8 mouse cellular contexts compared by ENCODE assay signal in genomic region chr10:52233301-52233968, GRCm38 (mm10). TPM values are rescaled to one million over a fixed set of nuclear protein-coding genes. Genes with fewer than 3 reads are reported as not detected.
A peak's percentile ranks its signal among the peaks of the same experiment; 100 is the strongest.
DNase-seq lines count a peak whose midpoint lies in the region; ATAC-seq and TF ChIP-seq lines count a peak whose summit lies in the region.

Gene Dcbld1, plus strand, starts transcription at chr10:52233619.

- WGBS in forebrain, embryonic 16.5 days = 1% methylated on average over 47 of the region's 60 CpGs
- under 1% methylated on average over 57 of the region's 60 CpGs for WGBS in lung, embryonic 14.5 days
- under 1% methylated on average over 54 of the region's 60 CpGs for WGBS in thymus, adult 2 months

- no peaks in the 10 kb centered on the region for H3K36me3 ChIP-seq in ES-Bruce4 (ENCODE audit: control insufficient read depth, insufficient read depth, low read length, poor library complexity, severe bottlenecking)
- H3K36me3 ChIP-seq in forebrain, embryonic 16.5 days (ENCODE audit: control insufficient read depth, insufficient read depth) = no peaks in the 10 kb centered on the region
- no peaks in the 10 kb centered on the region for H3K36me3 ChIP-seq in lung, embryonic 14.5 days (ENCODE audit: insufficient read depth)
- no peaks in the 10 kb centered on the region for H3K36me3 ChIP-seq in thymus, adult 2 months (ENCODE audit: control insufficient read depth, insufficient read depth, low read length)

- no peak for TF ChIP-seq CTCF in ES-Bruce4 (IDR thresholded peaks at IDR 0.05; ENCODE audit: low read depth, low read length)
- TF ChIP-seq CTCF in lung, embryonic 14.5 days (IDR thresholded peaks at IDR 0.05; ENCODE audit: low read depth) = no peak
- no peak for TF ChIP-seq CTCF in thymus, adult 2 months (IDR thresholded peaks at IDR 0.05; ENCODE audit: borderline replicate concordance, control insufficient read depth, extremely low read depth, insufficient read depth, low read length, poor library complexity)

- peak; percentile 94 for ATAC-seq in forebrain, embryonic 16.5 days
- ATAC-seq in lung, embryonic 14.5 days (ENCODE audit: insufficient read depth) = peak; percentile 97

- no peaks in the 10 kb centered on the region for H3K9me3 ChIP-seq in ES-Bruce4 (replicated peaks; ENCODE audit: control insufficient read depth, insufficient read depth, low read length, poor library complexity, severe bottlenecking)
- H3K9me3 ChIP-seq in forebrain, embryonic 16.5 days (ENCODE audit: control insufficient read depth, low read length) = no peaks in the 10 kb centered on the region
- no peaks in the 10 kb centered on the region for H3K9me3 ChIP-seq in lung, embryonic 14.5 days (ENCODE audit: low read depth, low read length)

- peak within 1 kb of the TSS; percentile 85 for H3K4me3 ChIP-seq in ES-Bruce4 (ENCODE audit: low read depth, low read length)
- peak within 1 kb of the TSS; percentile 96 for H3K4me3 ChIP-seq in forebrain, embryonic 16.5 days (replicated peaks; ENCODE audit: low read length)
- H3K4me3 ChIP-seq in lung, embryonic 14.5 days (ENCODE audit: low read depth, low read length) = peak within 1 kb of the TSS; percentile 78
- peak within 1 kb of the TSS; percentile 48 for H3K4me3 ChIP-seq in thymus, adult 2 months (ENCODE audit: control insufficient read depth, insufficient read depth, low read length)

- no peak for TF ChIP-seq EP300 in ES-Bruce4 (IDR thresholded peaks at IDR 0.05; ENCODE audit: insufficient read depth, low read depth, low read length)

- intact Hi-C loops in heart, postnatal 36 days (cut with DNase I) = loop anchor here (2.0 to 5.0 kb wide), 3 partner anchors 45 to 151 kb away; no protein-coding TSS in a partner anchor

- no peak for TF ChIP-seq POLR2A in ES-Bruce4 (IDR thresholded peaks at IDR 0.05; ENCODE audit: insufficient read depth, low read length)
- no peak for TF ChIP-seq POLR2A in thymus, adult 2 months (IDR thresholded peaks at IDR 0.05; ENCODE audit: control insufficient read depth, extremely low read depth, insufficient read depth, low read length, poor library complexity)

- H3K9ac ChIP-seq in ES-Bruce4 (ENCODE audit: low read depth, poor library complexity, severe bottlenecking) = peak within 1 kb of the TSS; percentile 97
- peak within 1 kb of the TSS; percentile 89 for H3K9ac ChIP-seq in forebrain, embryonic 16.5 days (replicated peaks; ENCODE audit: low read depth, low read length)
- H3K9ac ChIP-seq in lung, embryonic 14.5 days = peak within 1 kb of the TSS; percentile 88

- no peaks in the 10 kb centered on the region for H3K27me3 ChIP-seq in ES-Bruce4 (ENCODE audit: control insufficient read depth, insufficient read depth, low read length, poor library complexity, severe bottlenecking)
- H3K27me3 ChIP-seq in forebrain, embryonic 16.5 days (replicated peaks; ENCODE audit: control insufficient read depth, insufficient read depth, low read length) = no peaks in the 10 kb centered on the region
- no peaks in the 10 kb centered on the region for H3K27me3 ChIP-seq in lung, embryonic 14.5 days (ENCODE audit: insufficient read depth, low read length)
- peaks cover 11% of the 10 kb centered on the region; the same call in 1 of the 2 replicates for H3K27me3 ChIP-seq in thymus, adult 2 months (ENCODE audit: control insufficient read depth, insufficient read depth, low read length)

- H3K27ac ChIP-seq in ES-Bruce4 (ENCODE audit: insufficient read depth, low read length) = no peak within 1 kb of the TSS
- peak within 1 kb of the TSS; percentile 71 for H3K27ac ChIP-seq in forebrain, embryonic 16.5 days (ENCODE audit: low read length)
- peak within 1 kb of the TSS; percentile 83 for H3K27ac ChIP-seq in lung, embryonic 14.5 days (ENCODE audit: low read depth)
- no peak within 1 kb of the TSS for H3K27ac ChIP-seq in thymus, adult 2 months (ENCODE audit: control insufficient read depth, insufficient read depth, low read length)

- no peaks in the 10 kb centered on the region for H3K4me1 ChIP-seq in ES-Bruce4 (ENCODE audit: control insufficient read depth, insufficient read depth, low read length)
- H3K4me1 ChIP-seq in forebrain, embryonic 16.5 days (replicated peaks; ENCODE audit: control insufficient read depth, insufficient read depth, low read length) = peaks cover 13% of the 10 kb centered on the region
- 0 out of 2 replicates have a peak, but pooled peaks cover 6% of the 10 kb centered on the region for H3K4me1 ChIP-seq in lung, embryonic 14.5 days (ENCODE audit: insufficient read depth)
- peaks cover 9% of the 10 kb centered on the region for H3K4me1 ChIP-seq in thymus, adult 2 months (replicated peaks; ENCODE audit: control insufficient read depth, insufficient read depth, low read length)

- peak within 1 kb of the TSS; percentile 82 for H3K4me2 ChIP-seq in forebrain, embryonic 16.5 days (ENCODE audit: low read length)
- peak within 1 kb of the TSS; percentile 81 for H3K4me2 ChIP-seq in lung, embryonic 14.5 days

- peak; percentile 71 for DNase-seq in cerebellum, adult 11 months
- DNase-seq in heart, postnatal 36 days = peak; percentile 63 to 72
- peak; percentile 16 to 51 for DNase-seq in layer of hippocampus, adult 18-20 months (ENCODE audit: low spot score in 2 of 2)
- peak; percentile 85 for DNase-seq in lung, embryonic 14.5 days
- DNase-seq in ovary, adult 18-20 months (ENCODE audit: low spot score) = peak; percentile 21
- DNase-seq in thymus, adult 2 months = peak; percentile 57

RNA-seq across cellular contexts. Expression of gene Dcbld1, which starts in this region (rescaled TPM):
- polyA plus RNA-seq in ES-Bruce4 (2011; ENCODE audit: insufficient read depth, insufficient read length, low read depth, missing spikeins) = 19.7 and 20.4 TPM in 2 replicates
- 20.1 and 22.0 TPM in 2 replicates for polyA plus RNA-seq in forebrain, embryonic 16.5 days (2015; fragmentation: Nextera tagmentation; extraction: Ambion mirVana)
- total RNA-seq in heart, postnatal 36 days (2021) = 1 to 10 TPM; 3.7 to 3.8 TPM
- total RNA-seq in layer of hippocampus, adult 18-20 months (2021) = 1 to 10 TPM; 5.7 to 6.4 TPM
- polyA plus RNA-seq in lung, embryonic 14.5 days (2014; fragmentation: Nextera tagmentation; extraction: Ambion mirVana) = 23.4 and 24.5 TPM in 2 replicates
- 0.85 and 1.2 TPM in 2 replicates for polyA plus RNA-seq in thymus, adult 2 months (2012; rRNA removed)

Comparison
In these comparisons a context has a peak if more than half of its experiments do, and no peak if none do; other contexts are left out.
1. H3K27ac ChIP-seq: peak in forebrain, embryonic 16.5 days (single experiment) and lung, embryonic 14.5 days (single experiment); none in ES-Bruce4 (single experiment) and thymus, adult 2 months (single experiment).
2. DNase-seq: peak in every context shown above with its lines; median percentile 85 in lung, embryonic 14.5 days; 71 in cerebellum, adult 11 months; 68 in heart, postnatal 36 days; 57 in thymus, adult 2 months; 34 in layer of hippocampus, adult 18-20 months; 21 in ovary, adult 18-20 months.
3. Peak in every context shown above with its lines, with median percentiles within 50 percentile points of each other: H3K4me3 ChIP-seq and H3K9ac ChIP-seq.